Mouse (Mus musculus): ENCODE results near the gene Med20.

DNA sequence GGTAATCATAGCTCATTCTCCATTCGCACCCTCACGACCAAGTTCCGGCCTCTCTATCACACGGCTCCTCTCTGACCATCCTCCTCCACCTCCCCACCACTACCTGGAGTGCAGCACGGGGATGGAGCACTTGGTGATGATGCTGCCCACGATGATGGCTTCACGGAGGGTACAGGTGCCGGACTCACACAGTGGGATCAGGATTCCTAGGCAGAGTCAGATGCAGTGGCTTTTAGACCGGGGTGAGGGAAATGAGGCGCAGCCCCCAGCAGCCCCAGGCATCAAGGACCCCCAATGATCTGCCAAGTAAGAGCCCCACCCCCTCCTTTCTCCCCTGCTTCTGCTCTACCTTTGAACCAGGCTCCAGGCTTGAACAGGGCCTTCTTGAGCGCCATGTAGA, 9.1 kb upstream of the Med20 start:
- no peak for TF ChIP-seq POLR2A (IDR thresholded peaks at IDR 0.05; ENCODE audit: control insufficient read depth, low read depth, low read length)
- TF ChIP-seq CTCF (IDR thresholded peaks at IDR 0.05; ENCODE audit: control insufficient read depth, insufficient read depth, insufficient replicate concordance, low read depth, low read length): no peak
